8 mouse cellular contexts compared by ENCODE assay signal in the genomic region with DNA sequence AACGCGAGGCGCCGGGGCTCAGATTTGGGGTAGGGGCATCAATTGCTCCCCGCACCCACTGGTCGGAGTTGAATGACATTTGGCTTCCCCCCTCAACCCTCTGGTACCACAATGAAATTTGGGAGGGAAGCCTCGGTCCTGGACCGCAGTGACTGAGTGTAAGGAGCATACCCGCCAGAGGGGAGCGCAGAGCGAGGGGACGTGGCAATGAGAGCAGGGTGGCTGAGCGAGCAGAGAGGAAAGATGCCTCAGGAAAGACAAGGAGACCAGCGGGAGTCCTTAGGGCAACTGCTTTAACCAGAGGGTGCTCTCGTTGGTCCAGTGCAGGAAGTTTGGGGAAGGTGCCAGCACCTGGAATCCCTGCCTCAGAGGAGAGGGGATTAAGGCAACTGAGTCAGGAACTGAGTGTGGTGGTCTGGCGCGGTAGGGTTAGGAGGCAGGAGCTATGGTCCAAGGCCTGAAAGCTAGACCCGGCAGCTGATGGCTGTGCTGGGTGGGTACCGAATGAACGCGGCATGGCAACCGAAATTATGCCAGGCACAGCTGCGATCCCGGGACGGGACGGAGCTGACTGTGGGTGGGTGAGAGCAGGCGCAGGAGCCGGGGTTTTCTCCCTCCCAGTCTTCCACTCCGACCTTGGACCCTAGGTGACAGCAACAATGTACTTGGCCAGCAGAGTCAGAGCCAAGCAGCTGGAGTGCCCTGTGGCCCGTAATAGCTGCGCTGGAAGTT. TPM values are rescaled to one million over a fixed set of nuclear protein-coding genes. Genes with fewer than 3 reads are reported as not detected.
A peak's percentile ranks its signal among the peaks of the same experiment; 100 is the strongest.
DNase-seq lines count a peak whose midpoint lies in the region; ATAC-seq lines count a peak whose summit lies in the region.

No protein-coding gene starts in this region.

- H3K36me3 ChIP-seq in limb, embryonic 15.5 days = peaks cover 59% of the 10 kb centered on the region
- H3K36me3 ChIP-seq in neural tube, embryonic 13.5 days = peaks cover 63% of the 10 kb centered on the region

- H3K4me1 ChIP-seq in limb, embryonic 15.5 days = peaks cover 43% of the 10 kb centered on the region
- peaks cover 34% of the 10 kb centered on the region for H3K4me1 ChIP-seq in neural tube, embryonic 13.5 days (replicated peaks)

- peaks cover 62% of the 10 kb centered on the region for H3K27me3 ChIP-seq in limb, embryonic 15.5 days
- H3K27me3 ChIP-seq in neural tube, embryonic 13.5 days = peaks cover 74% of the 10 kb centered on the region

- ATAC-seq in limb, embryonic 15.5 days (ENCODE audit: insufficient number of reproducible peaks, low FRiP score, low TSS enrichment, low read depth) = 0 out of 2 replicates have a peak, but pooled peaks have one; percentile 30
- ATAC-seq in neural tube, embryonic 13.5 days (ENCODE audit: low read depth) = no peak

- peak overlapping the region; percentile 33; the same call in 1 of the 2 replicates for H3K27ac ChIP-seq in limb, embryonic 15.5 days
- H3K27ac ChIP-seq in neural tube, embryonic 13.5 days (replicated peaks) = no peak overlapping the region

- peak; percentile 47 for DNase-seq in adrenal gland, postnatal 14 days
- no peak for DNase-seq in adrenal gland, postnatal 10 days
- DNase-seq in B cell, adult 2 months = peak; percentile 32 to 33
- DNase-seq in embryo, embryonic 9.5 days (ENCODE audit: extremely low spot score) = peak; percentile 60
- DNase-seq in heart, postnatal 4 days = peak; percentile 62
- DNase-seq in c-Kit-positive CD71-positive TER-119-positive erythroid progenitor cells, embryonic 14.5 days (ENCODE audit: low spot score) = no peak

- H3K4me3 ChIP-seq in limb, embryonic 15.5 days = peak overlapping the region; percentile 46
- peak overlapping the region; percentile 39 for H3K4me3 ChIP-seq in neural tube, embryonic 13.5 days

- WGBS in limb, embryonic 15.5 days = 3% methylated on average over 31 of the region's 31 CpGs
- WGBS in neural tube, embryonic 13.5 days = 2% methylated on average over 31 of the region's 31 CpGs

- peak overlapping the region; percentile 92 for H3K4me2 ChIP-seq in limb, embryonic 15.5 days
- H3K4me2 ChIP-seq in neural tube, embryonic 13.5 days = peak overlapping the region; percentile 66

- H3K9ac ChIP-seq in limb, embryonic 15.5 days = peak overlapping the region; percentile 57
- H3K9ac ChIP-seq in neural tube, embryonic 13.5 days = peak overlapping the region; percentile 67

- H3K9me3 ChIP-seq in limb, embryonic 15.5 days = no peaks in the 10 kb centered on the region
- H3K9me3 ChIP-seq in neural tube, embryonic 13.5 days = no peaks in the 10 kb centered on the region

RNA-seq across cellular contexts. Expression of gene Mmp23, which starts 0.4 kb away (rescaled TPM):
- 10.0 and 11.5 TPM in 2 replicates for total RNA-seq in adrenal gland, postnatal 14 days (2021)
- total RNA-seq in adrenal gland, postnatal 10 days (2021) = 10 to 100 TPM; 16.6 to 18.9 TPM
- total RNA-seq in heart, postnatal 4 days (2021) = 10 to 100 TPM; 32.3 to 33.1 TPM
- 23.7 and 36.9 TPM in 2 replicates for polyA plus RNA-seq in limb, embryonic 15.5 days (2015; fragmentation: Nextera tagmentation; extraction: Ambion mirVana)
- 3.9 and 5.4 TPM in 2 replicates for polyA plus RNA-seq in neural tube, embryonic 13.5 days (2015; fragmentation: Nextera tagmentation; extraction: Ambion mirVana)

RNA-seq across cellular contexts. Expression of gene Gm10563, which starts 8.4 kb away (rescaled TPM):
- total RNA-seq in adrenal gland, postnatal 14 days (2021) = not detected in 2 replicates
- total RNA-seq in adrenal gland, postnatal 10 days (2021) = not detected
- not detected for total RNA-seq in heart, postnatal 4 days (2021)
- not detected in 2 replicates for polyA plus RNA-seq in limb, embryonic 15.5 days (2015; fragmentation: Nextera tagmentation; extraction: Ambion mirVana)
- polyA plus RNA-seq in neural tube, embryonic 13.5 days (2015; fragmentation: Nextera tagmentation; extraction: Ambion mirVana) = not detected in 2 replicates

RNA-seq across cellular contexts. Expression of gene Mib2, which starts 15.4 kb away (rescaled TPM):
- total RNA-seq in adrenal gland, postnatal 14 days (2021) = 38.5 and 41.6 TPM in 2 replicates
- 10 to 100 TPM; 36.3 to 40.4 TPM for total RNA-seq in adrenal gland, postnatal 10 days (2021)
- 10 to 100 TPM; 15.9 to 17.7 TPM for total RNA-seq in heart, postnatal 4 days (2021)
- 30.1 and 34.3 TPM in 2 replicates for polyA plus RNA-seq in limb, embryonic 15.5 days (2015; fragmentation: Nextera tagmentation; extraction: Ambion mirVana)
- polyA plus RNA-seq in neural tube, embryonic 13.5 days (2015; fragmentation: Nextera tagmentation; extraction: Ambion mirVana) = 37.4 and 38.9 TPM in 2 replicates

RNA-seq across cellular contexts. Expression of gene Cdk11b, which starts 29.0 kb away (rescaled TPM):
- total RNA-seq in adrenal gland, postnatal 14 days (2021) = 56.4 and 59.3 TPM in 2 replicates
- total RNA-seq in adrenal gland, postnatal 10 days (2021) = 10 to 100 TPM; 34.6 to 38.3 TPM
- 10 to 100 TPM; 30.1 to 32.3 TPM for total RNA-seq in heart, postnatal 4 days (2021)
- polyA plus RNA-seq in limb, embryonic 15.5 days (2015; fragmentation: Nextera tagmentation; extraction: Ambion mirVana) = 58.8 and 59.9 TPM in 2 replicates
- 54.7 and 61.6 TPM in 2 replicates for polyA plus RNA-seq in neural tube, embryonic 13.5 days (2015; fragmentation: Nextera tagmentation; extraction: Ambion mirVana)

RNA-seq across cellular contexts. Expression of gene Fndc10, which starts 40.5 kb away (rescaled TPM):
- total RNA-seq in adrenal gland, postnatal 14 days (2021) = 34.8 and 45.9 TPM in 2 replicates
- total RNA-seq in adrenal gland, postnatal 10 days (2021) = 10 to 100 TPM; 36.3 to 49.0 TPM
- 1 to 10 TPM; 3.5 to 4.7 TPM for total RNA-seq in heart, postnatal 4 days (2021)
- polyA plus RNA-seq in limb, embryonic 15.5 days (2015; fragmentation: Nextera tagmentation; extraction: Ambion mirVana) = 11.1 and 11.5 TPM in 2 replicates
- polyA plus RNA-seq in neural tube, embryonic 13.5 days (2015; fragmentation: Nextera tagmentation; extraction: Ambion mirVana) = 10.5 and 16.5 TPM in 2 replicates

Comparison
In these comparisons a context has a peak if more than half of its experiments do, and no peak if none do; other contexts are left out.
1. DNase-seq: peak in adrenal gland, postnatal 14 days (single experiment), B cell, adult 2 months (2 of 2), embryo, embryonic 9.5 days (single experiment) and heart, postnatal 4 days (single experiment); none in adrenal gland, postnatal 10 days (single experiment) and c-Kit-positive CD71-positive TER-119-positive erythroid progenitor cells, embryonic 14.5 days (single experiment).